Mouse (Mus musculus) MEL (cell line): ENCODE results near the gene Retnlb. TPM values are rescaled to one million over a fixed set of nuclear protein-coding genes. Genes with fewer than 3 reads are reported as not detected.
"Not testable (repeated sequence)": the region's sequence is repeated elsewhere in the genome, so short reads cannot be mapped to it uniquely, and the experiment has no call there.

Experiments used
- DNase-seq: peaks from one replicate; pipeline ENCODE4 v3.0.0; 2011; ENCODE audit warnings: low read depth, low spot score
- H3K27ac ChIP-seq: 2 replicates; pipeline ENCODE4 v1.5.1; 2012; ENCODE audit warnings: low read depth, mild to moderate bottlenecking, control low read depth, low read length, moderate library complexity; ENCODE audit not compliant: control insufficient read depth
- H3K27me3 ChIP-seq, 2 experiments: fragments of 150-350 bp in 1 of 2; sonication (generic) in 1 of 2; 2 replicates each; pipeline ENCODE4 v1.6.1; 2012; ENCODE audit warnings: low read length in 2 of 2, mild to moderate bottlenecking in 2 of 2, improper control_type of control experiment in 1 of 2, moderate library complexity in 1 of 2; ENCODE audit not compliant: insufficient read depth in 2 of 2, control insufficient read depth in 1 of 2
- H3K36me3 ChIP-seq, 2 experiments: 2 replicates each; pipeline ENCODE4 v1.6.1; 2012 to 2014; ENCODE audit warnings: low read length in 2 of 2, improper control_type of control experiment in 1 of 2, inconsistent platforms in 1 of 2, mild to moderate bottlenecking in 1 of 2; ENCODE audit not compliant: insufficient read depth in 2 of 2, control insufficient read depth in 1 of 2
- H3K4me1 ChIP-seq, 2 experiments: fragments of 150-350 bp in 1 of 2; sonication (generic) in 1 of 2; 2 replicates each; pipeline ENCODE4 v1.6.1; 2012; ENCODE audit warnings: low read length in 2 of 2, improper control_type of control experiment in 1 of 2, mild to moderate bottlenecking in 1 of 2; ENCODE audit not compliant: insufficient read depth in 2 of 2, control insufficient read depth in 1 of 2
- H3K4me3 ChIP-seq, 2 experiments: fragments of 150-350 bp in 1 of 2; sonication (generic) in 1 of 2; 2 replicates each; pipeline ENCODE4 v1.5.1; 2012; ENCODE audit warnings: low read depth in 2 of 2, low read length in 2 of 2, mild to moderate bottlenecking in 2 of 2, moderate library complexity in 2 of 2, control low read depth in 1 of 2, improper control_type of control experiment in 1 of 2; ENCODE audit not compliant: control insufficient read depth in 1 of 2, insufficient read depth in 1 of 2
- H3K79me2 ChIP-seq: 2 replicates; pipeline ENCODE4 v1.6.1; 2012; ENCODE audit warnings: mild to moderate bottlenecking, low read length, moderate library complexity; ENCODE audit not compliant: control insufficient read depth, poor library complexity, insufficient read depth
- H3K9ac ChIP-seq: 2 replicates; pipeline ENCODE4 v1.6.1; 2012; ENCODE audit warnings: low read depth, mild to moderate bottlenecking, control low read depth, low read length, moderate library complexity; ENCODE audit not compliant: control insufficient read depth, poor library complexity, severe bottlenecking
- H3K9me3 ChIP-seq: fragments of 150-350 bp; sonication (generic); replicated peaks from 2 replicates; pipeline ENCODE4 v1.6.1; 2012; ENCODE audit warnings: mild to moderate bottlenecking, low read length, improper control_type of control experiment, moderate library complexity; ENCODE audit not compliant: insufficient read depth
- E2F4 ChIP-seq: IDR thresholded peaks from 2 replicates; pipeline ENCODE4 v1.6.1; 2011; ENCODE audit warnings: low read depth, low read length, improper control_type of control experiment, borderline replicate concordance
- ELF1 ChIP-seq: IDR thresholded peaks from 2 replicates; pipeline ENCODE4 v1.6.1; 2014; ENCODE audit warnings: low read depth, mild to moderate bottlenecking, inconsistent platforms, low read length, improper control_type of control experiment, moderate library complexity
- EP300 ChIP-seq, 2 experiments: IDR thresholded peaks; 2 replicates each; pipeline ENCODE4 v1.6.1; 2011; ENCODE audit warnings: improper control_type of control experiment in 2 of 2, low read length in 2 of 2, low read depth in 1 of 2, mild to moderate bottlenecking in 1 of 2
- GATA1 ChIP-seq: IDR thresholded peaks from 2 replicates; pipeline ENCODE4 v1.6.1; 2011; ENCODE audit warnings: low read depth, low read length, improper control_type of control experiment
- HCFC1 ChIP-seq: IDR thresholded peaks from 2 replicates; pipeline ENCODE4 v1.6.1; 2012; ENCODE audit warnings: low read depth, mild to moderate bottlenecking, inconsistent platforms, low read length, improper control_type of control experiment, moderate library complexity
- MEF2A ChIP-seq: IDR thresholded peaks from 2 replicates; pipeline ENCODE4 v1.6.1; 2014; ENCODE audit warnings: low read depth, mild to moderate bottlenecking, inconsistent platforms, low read length, improper control_type of control experiment; ENCODE audit not compliant: poor library complexity, insufficient replicate concordance, severe bottlenecking; ENCODE audit errors: extremely low read depth
- MXI1 ChIP-seq: IDR thresholded peaks from 2 replicates; pipeline ENCODE4 v1.6.1; 2011; ENCODE audit warnings: mild to moderate bottlenecking, low read depth, low read length, improper control_type of control experiment
- MYB ChIP-seq: IDR thresholded peaks from 2 replicates; pipeline ENCODE4 v1.6.1; 2011; ENCODE audit warnings: mild to moderate bottlenecking, low read depth, low read length, improper control_type of control experiment
- MYC ChIP-seq: IDR thresholded peaks from 2 replicates; pipeline ENCODE4 v1.6.1; 2011; ENCODE audit warnings: low read depth, mild to moderate bottlenecking, low read length, improper control_type of control experiment, moderate library complexity
- POLR2A ChIP-seq, 2 experiments: IDR thresholded peaks; 2 replicates each; pipeline ENCODE4 v1.6.1; 2011 to 2012; ENCODE audit warnings: low read length in 2 of 2, mild to moderate bottlenecking in 2 of 2, control low read depth in 1 of 2, improper control_type of control experiment in 1 of 2, low read depth in 1 of 2, moderate library complexity in 1 of 2; ENCODE audit not compliant: control insufficient read depth in 1 of 2, insufficient read depth in 1 of 2, poor library complexity in 1 of 2
- RCOR1 ChIP-seq: IDR thresholded peaks from 2 replicates; pipeline ENCODE4 v1.6.1; 2012; ENCODE audit warnings: low read depth, mild to moderate bottlenecking, inconsistent platforms, low read length, improper control_type of control experiment
- TAL1 ChIP-seq: IDR thresholded peaks from 2 replicates; pipeline ENCODE4 v1.6.1; 2012; ENCODE audit warnings: mild to moderate bottlenecking, inconsistent platforms, low read length, moderate library complexity, mixed read lengths
- TCF12 ChIP-seq: IDR thresholded peaks from 2 replicates; pipeline ENCODE4 v1.6.1; 2014; ENCODE audit warnings: low read depth, mild to moderate bottlenecking, inconsistent platforms, low read length, improper control_type of control experiment, moderate library complexity
- polyA plus RNA-seq, 2 experiments: library from polyadenylated mRNA; stranded (reverse) in 1 of 2; unstranded in 1 of 2; fragments of >175 nt in 1 of 2; fragments of >200 nt in 1 of 2; gene quantifications; 2 replicates each; pipeline versions ENCODE4 v1.2.1 to v1.2.4; 2012; ENCODE audit warnings: low replicate concordance in 2 of 2, low read depth in 1 of 2; ENCODE audit not compliant: insufficient read length in 2 of 2, insufficient read depth in 1 of 2, missing spikeins in 1 of 2
- total RNA-seq: library from RNA; depleted of rRNA; stranded (reverse); fragments of 300-350 nt; gene quantifications from 2 replicates; pipeline ENCODE4 v1.2.3, GENCODE M21; 2012

Retnlb gene
- total and polyA plus RNA-seq, 3 experiments: not detected

DNA sequence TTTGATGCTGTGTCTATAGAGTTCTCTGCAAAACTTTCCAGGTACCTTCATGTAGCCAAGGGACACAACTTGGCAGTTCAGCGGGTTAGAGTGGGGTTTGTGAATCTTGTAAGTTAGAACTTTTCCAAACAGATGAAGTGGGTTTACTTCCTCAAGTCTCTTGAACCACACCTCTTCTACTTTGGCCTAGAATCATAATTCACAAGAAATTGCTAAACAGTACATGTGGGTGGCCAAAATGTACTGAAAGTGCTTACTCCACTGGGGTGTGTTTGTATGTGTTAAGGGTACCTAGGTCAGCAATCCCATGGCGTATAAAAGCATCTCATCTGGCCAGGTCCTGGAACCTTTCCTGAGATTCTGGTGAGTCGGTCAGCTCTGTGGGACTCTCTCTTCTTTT lies 25.6 kb downstream of the Retnlb start, which contains the start of gene Retnla (continued):
- no peak for TF ChIP-seq HCFC1

DNA sequence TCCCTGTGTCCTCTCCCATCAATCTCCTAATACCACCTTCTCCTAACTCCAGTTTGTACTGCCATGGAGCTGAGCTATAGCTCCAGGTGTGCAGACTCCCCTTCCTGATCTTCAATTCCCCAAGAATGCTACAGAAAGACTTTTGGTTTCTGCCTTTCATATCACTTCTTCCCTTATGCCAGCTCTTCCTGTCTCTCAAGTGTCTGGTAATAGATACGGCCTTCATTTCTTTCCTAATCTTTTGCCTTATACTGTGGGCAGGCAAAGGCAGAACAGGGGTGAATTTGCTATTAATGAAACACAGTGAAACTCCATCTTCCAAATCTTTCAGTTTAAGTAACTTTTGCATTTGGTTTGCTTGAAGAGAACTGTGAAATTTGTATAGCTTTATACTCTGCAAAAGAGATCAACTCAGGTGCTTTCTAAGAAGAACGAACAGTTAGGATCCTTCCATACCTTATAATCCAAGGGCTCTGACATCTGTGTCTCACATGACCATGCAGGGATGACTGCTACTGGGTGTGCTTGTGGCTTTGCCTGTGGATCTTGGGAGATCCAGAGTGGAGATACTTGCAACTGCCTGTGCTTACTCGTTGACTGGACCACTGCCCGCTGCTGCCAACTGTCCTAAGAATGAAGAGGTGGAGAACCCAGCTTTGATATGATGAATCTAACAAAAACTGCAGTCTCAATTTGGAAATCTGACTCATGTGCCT lies 27.2 kb downstream of the Retnlb start:
- Histone ChIP-seq H3K36me3 (no peaks in the 10 kb centered on the region), H3K27me3 (no peaks in the 10 kb centered on the region), H3K4me3 (no peak overlapping the region), H3K9me3 (no peaks in the 10 kb centered on the region), H3K79me2 (no peaks in the 10 kb centered on the region), H3K27ac (no peak overlapping the region), H3K9ac (no peak overlapping the region), H3K4me1 (no peaks in the 10 kb centered on the region)
- DNase-seq: no peak
- no peak for TF ChIP-seq HCFC1
- no peak for TF ChIP-seq MYB
- no peak for TF ChIP-seq MXI1
- no peak for TF ChIP-seq POLR2A (IDR thresholded peaks at IDR 0.05; ENCODE audit: control insufficient read depth in 1 of 2, insufficient read depth in 1 of 2, low read depth in 1 of 2, low read length in 2 of 2, poor library complexity in 1 of 2)
- no peak for TF ChIP-seq TAL1
- no peak for TF ChIP-seq ELF1
- no peak for TF ChIP-seq E2F4
- no peak for TF ChIP-seq MYC
- TF ChIP-seq TCF12: no peak; the same call in 1 of the 2 replicates
- no peak for TF ChIP-seq MEF2A

DNA sequence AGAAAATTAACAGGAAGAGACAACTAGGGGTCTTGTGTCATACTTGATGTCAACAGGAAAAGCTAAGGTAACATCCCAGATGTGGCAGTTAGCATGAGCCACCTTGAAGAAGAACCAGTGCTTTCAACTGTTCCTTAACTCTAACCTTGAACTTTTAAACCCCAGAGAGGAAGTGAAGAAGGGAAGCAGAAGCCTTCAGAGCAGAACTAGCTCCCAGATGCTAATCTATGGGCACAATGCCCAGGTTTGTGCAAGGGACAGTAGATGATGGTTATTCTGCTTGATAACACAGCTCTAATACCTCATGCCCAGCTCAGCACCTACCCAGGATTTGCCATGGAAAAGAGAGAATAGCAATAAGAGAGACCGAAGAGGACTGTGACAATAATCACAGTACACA lies 48.3 kb downstream of the Retnlb start:
- not testable (repeated sequence) for H3K27ac ChIP-seq, H3K27me3 ChIP-seq, H3K79me2 ChIP-seq, H3K9ac ChIP-seq, H3K4me3 ChIP-seq, H3K4me1 ChIP-seq, H3K36me3 ChIP-seq, H3K9me3 ChIP-seq
- TF ChIP-seq EP300 (IDR thresholded peaks at IDR 0.05; ENCODE audit: low read depth in 1 of 2, low read length in 2 of 2) (peak in 1 of 2 experiments; percentile 66; a peak in 2 of 4 replicates), GATA1 (peak; percentile 43; the same call in 1 of the 2 replicates), RCOR1 (peak; percentile 47; the same call in 1 of the 2 replicates), TCF12 (0 out of 2 replicates have a peak, but pooled peaks have one; percentile 7)
- peak; percentile 46 for DNase-seq
